Mouse (Mus musculus): Measurements from ENCODE around the gene H2al2c. TPM values are rescaled to one million over a fixed set of nuclear protein-coding genes. Genes with fewer than 3 reads are reported as not detected.
"Not testable (repeated sequence)": the region's sequence is repeated elsewhere in the genome, so short reads cannot be mapped to it uniquely, and the experiment has no call there.

H2al2c gene
- not detected for total RNA-seq (2021)

DNA sequence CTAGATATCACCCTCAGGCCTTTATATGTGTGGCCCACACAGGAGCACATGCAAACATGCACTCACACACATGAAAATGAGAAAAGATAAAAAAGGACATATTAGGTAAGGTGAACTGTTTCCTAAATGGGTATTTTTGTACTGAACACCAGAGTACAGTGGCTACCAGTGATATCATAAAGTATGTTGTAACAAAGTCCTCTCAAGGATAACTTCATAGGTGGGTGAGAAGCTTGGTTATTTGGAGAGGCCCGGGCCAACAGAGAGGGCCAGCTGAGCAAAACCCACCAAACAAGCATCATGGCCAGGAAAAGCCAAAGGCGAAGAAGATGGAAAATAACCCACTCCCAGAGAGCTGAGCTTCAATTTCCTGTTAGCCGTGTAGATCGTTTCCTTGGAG, at the start of gene H2al2c:
Gene H2al2c, plus strand, starts transcription at position 301 of the 400 bp plus-strand sequence.
- DNase-seq; intact Hi-C loops (cut with DNase I): not testable (repeated sequence)

Other genes starting within 250 kb of the H2al2c start
- gene Sry, start 64.6 kb downstream of the H2al2c start, total RNA-seq (2021) = not detected
- gene H2al2b, start 121.6 kb downstream of the H2al2c start, total RNA-seq (2021) = not detected
- not detected for gene Gm4064, start 197.1 kb downstream of the H2al2c start, total RNA-seq (2021)
- not detected for gene Rbmy, start 231.6 kb downstream of the H2al2c start, total RNA-seq (2021)
- not detected for gene Gm10256, start 231.6 kb downstream of the H2al2c start, total RNA-seq (2021)